Mouse (Mus musculus): ENCODE measurements around the gene Rft1.

- TF ChIP-seq EP300 (IDR thresholded peaks at IDR 0.05; ENCODE audit: insufficient read depth, low read depth, low read length) (no peak), CTCF (IDR thresholded peaks at IDR 0.05; ENCODE audit: low read depth, low read length) (no peak), POLR2A (IDR thresholded peaks at IDR 0.05; ENCODE audit: insufficient read depth, low read length) (no peak)
These were observed 16.0 kb downstream of the Rft1 start for GRCm38 (mm10) chr14:30670161-30670560.

Data from ES-Bruce4 (cell line).